Mouse (Mus musculus) layer of hippocampus, postnatal 36 days (tissue): ENCODE results near the gene Drg1. TPM values are rescaled to one million over a fixed set of nuclear protein-coding genes. Genes with fewer than 3 reads are reported as not detected.
A peak's percentile ranks its signal among the peaks of the same experiment; 100 is the strongest.
"Not testable (repeated sequence)": the region's sequence is repeated elsewhere in the genome, so short reads cannot be mapped to it uniquely, and the experiment has no call there.

ENCODE experiments used
- DNase-seq, 2 experiments: peaks; one replicate each; pipeline ENCODE4 v3.0.0; 2022
- total RNA-seq, 2 experiments: library from RNA; stranded (reverse); gene quantifications; 2 replicates each; pipeline ENCODE4 v1.2.3; 2021

The Drg1 gene
- total RNA-seq, 2 experiments from 2014 or later: 96.5 to 101 TPM

GRCm38 (mm10) chr11:3206783-3207182, 59.4 kb downstream of the Drg1 start:
- no peak for DNase-seq

DNA sequence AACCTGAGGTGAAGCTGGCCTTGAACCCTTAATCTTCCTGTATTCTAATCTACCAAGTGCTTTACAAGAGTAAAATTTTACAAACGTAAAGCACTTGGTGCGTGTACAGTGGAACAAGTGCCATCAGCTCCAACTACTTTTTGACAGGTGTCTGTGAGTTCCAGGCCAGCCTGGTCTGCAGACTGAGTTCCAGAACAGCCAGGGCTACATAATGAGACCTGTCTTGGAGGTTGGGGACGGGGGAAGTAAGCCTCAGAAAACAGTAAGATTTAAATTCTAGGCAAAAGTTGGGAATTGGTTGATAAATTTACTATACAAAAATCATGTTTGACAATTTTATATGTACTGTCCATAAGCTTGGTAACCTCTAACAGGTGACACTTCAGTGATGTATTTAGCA, 61.0 kb downstream of the Drg1 start:
- no peak for DNase-seq

DNA sequence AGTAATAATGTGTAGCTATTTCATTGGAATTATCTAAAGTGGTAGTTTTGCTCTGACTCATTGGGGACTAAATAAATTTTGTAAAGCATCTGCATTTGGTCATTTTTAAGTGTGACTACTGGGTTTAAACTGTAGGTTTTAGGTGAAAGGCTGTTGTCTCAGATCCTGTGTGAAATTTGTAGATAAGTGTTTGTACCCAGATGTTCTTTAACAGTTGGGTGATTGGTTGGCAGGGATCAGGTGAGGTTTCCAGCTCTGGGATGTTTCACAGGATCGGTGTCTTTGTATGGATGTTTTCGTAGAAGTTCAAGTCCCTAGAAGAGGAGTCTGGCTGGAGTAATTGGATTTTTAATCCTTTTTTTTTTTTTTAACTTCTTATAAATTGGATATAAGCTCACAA, 62.4 kb downstream of the Drg1 start:
- no peak for DNase-seq

DNA sequence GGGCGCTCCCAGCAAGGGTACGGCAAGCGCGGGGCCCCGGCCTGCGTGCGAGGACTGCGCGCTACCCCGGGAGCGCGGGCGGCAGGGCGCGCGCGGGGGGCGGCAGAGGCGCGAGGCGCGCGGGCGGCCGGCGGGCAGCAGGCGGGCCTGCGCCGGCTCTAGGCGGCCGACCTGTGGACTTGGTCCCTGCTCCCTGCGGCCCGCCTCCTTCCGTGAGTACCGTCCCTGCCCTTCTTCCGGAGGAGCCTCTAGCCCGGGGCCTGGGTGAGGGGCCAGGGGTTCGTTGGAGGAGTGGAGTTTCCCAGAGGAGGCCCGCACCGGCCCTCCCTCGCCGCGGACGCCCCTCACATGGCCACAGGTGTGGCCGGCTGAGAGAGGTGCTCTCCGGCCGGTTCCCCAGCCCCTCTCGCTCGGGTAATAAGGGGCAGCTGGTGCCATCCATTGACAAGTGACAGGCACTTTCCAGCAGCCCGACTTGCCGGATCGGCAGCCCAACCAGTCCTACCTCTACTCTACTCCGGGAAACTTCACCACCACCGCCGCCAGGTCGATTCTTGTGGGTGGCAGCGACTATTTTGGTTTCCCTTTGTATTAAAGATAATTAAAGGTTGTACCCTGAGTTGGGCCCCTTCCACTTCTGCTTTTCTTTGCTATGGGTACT, 63.3 kb downstream of the Drg1 start:
- DNase-seq: peak; percentile 53 to 60

GRCm38 (mm10) chr11:3202231-3202701, 63.9 kb downstream of the Drg1 start, which contains the start of gene Eif4enif1:
Gene Eif4enif1 (plus strand): TSS chr11:3202392.
- DNase-seq: peak; percentile 91 to 93

GRCm38 (mm10) chr11:3201326-3202230, 64.6 kb downstream of the Drg1 start:
- DNase-seq: no peak

- not testable (repeated sequence) for DNase-seq
Measured at GRCm38 (mm10) chr11:3200636-3201035, 65.6 kb downstream of the Drg1 start.

DNA sequence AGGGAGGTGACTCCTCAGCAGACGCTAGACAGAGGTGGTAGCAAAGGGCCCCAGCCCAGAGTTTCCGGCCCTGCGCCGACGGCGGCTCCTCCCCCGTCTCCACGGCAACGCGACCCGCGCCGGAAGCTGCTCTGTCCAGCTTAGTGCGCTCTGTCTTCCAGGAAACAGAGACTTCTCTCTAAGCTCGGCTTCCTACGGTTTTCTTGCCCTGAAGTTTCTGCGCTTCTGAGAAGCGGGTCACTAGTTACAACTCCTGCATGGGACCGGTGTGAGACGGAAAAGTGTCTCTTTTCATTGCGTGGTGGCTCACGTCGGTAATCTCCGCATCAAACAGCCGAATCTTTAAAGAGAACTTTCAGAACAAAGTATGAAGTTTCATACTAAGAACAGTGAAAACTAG, 72.9 kb downstream of the Drg1 start, which contains the start of gene Sfi1:
Gene Sfi1, minus strand, starts transcription at position 101 of the 400 bp plus-strand sequence.
- no peak for DNase-seq

DNA sequence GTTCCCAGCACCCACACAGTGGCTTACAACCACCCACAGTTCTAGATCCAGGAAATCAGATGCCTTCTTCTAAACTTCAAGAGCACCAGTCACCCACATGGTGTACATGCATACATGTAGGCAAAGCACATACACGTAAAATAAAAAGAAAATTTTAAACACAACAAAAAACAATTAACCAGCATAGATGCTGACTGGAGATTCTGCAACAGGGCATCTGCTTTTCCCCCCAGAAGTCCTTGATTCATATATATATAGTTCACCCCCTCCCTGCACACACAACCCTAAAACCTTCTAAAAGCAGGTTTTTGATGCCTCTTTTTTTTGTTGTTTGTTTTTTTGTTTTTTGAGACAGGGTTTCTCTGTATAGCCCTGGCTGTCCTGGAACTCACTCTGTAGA, 83.5 kb downstream of the Drg1 start:
- not testable (repeated sequence) for DNase-seq

GRCm38 (mm10) chr11:3181971-3182370, 84.2 kb downstream of the Drg1 start:
- DNase-seq: not testable (repeated sequence)

DNA sequence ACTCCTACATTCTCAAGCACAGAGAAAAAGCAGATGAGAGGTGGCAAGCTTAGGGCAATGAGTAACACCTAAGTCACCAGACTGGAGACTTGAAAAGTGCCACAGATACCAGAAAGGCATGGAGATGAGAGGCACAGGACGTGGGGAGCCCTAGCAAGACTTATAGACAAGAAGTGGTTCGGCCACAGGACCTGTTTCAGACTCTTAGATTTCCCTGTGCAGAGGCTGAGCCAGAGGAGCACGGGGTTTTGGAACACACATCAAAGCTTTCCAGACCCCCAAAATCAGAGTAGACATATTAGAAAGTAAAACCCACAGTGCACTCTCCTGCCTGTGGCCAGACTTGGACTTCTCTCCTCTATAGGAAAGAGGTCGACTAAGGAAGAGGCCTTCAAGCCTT, 85.0 kb downstream of the Drg1 start:
- DNase-seq: peak; percentile 63 to 66

DNA sequence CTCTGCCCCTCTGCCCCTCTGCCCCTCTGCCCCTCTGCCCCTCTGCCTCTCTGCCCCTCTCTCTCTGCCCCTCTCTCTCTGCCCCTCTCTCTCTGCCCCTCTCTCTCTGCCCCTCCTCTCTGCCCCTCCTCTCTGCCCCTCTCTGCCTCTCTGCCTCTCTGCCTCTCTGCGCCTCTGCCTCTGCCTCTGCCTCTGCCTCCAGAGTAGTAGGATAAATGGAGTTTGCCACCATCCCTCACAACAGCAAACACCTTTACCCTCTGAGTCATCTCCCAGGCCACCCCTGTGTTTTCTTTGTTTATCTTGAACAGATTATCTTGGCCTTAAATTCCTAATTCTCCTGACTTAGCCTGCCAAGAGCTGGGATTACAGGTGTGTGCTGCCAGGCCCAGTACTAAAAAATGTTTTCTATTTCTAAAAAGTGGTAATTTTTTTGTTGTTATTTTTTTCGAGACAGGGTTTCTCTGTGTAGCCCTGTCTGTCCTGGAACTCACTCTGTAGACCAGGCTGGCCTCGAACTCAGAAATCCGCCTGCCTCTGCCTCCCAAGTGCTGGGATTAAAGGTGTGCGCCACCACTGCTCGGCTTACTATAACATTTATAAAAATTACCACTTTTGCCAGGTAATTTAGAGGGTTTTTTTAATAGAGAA, 85.6 kb downstream of the Drg1 start:
- not testable (repeated sequence) for DNase-seq

DNA sequence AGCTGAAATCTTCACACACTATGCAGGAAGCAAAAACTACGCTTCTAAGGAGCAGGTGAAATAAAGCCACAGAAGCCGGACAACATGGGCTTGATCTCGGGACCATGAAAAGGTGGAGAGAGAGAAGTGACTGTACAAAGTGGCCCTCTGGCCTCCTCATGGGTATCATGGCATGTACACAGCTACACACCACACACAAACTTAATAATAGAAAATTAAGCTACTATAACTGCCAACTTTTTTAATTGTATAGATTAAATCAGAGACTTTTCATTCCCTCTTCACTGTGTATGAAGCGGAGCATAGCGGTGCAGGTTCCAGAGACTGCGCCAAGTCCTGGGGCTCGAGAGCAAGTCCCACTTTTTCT, 86.5 kb downstream of the Drg1 start:
- not testable (repeated sequence) for DNase-seq

DNA sequence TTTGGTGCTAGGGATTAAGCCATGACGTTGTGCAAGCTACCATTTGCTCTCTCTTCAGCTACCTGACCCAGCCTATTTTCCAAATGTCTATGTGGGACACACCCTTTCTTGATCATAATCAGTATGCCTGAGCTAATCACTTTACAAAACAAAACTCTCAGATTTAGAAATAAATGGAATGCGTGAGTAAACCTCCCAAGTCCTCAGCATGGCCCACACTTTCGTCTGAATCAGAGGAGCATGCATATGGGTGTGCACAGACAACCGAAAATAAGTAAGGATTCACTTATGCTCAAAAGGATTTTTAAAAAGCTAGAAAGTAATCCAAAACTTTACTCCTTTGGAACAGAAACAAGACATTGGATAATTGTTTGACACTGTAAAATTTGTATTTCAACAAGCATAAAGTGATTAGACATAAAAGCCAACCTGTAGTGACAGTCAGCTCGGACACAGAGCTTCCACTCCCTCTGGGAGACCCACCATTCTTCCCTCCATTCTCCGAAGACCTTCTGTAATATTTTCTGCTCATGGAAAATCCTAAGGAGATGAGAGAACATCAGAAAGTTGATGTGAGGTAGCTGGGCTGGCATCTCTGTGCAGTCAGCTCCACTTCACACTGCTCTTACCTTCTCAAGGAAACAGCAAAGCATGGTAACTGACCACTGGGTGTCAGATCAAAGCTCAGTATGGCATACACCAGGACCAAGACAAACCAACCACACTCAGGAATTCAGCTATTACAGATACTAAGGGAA, 87.1 kb downstream of the Drg1 start:
- not testable (repeated sequence) for DNase-seq

- DNase-seq: peak; percentile 63 to 66
Measured at GRCm38 (mm10) chr11:3173425-3174318, 92.5 kb downstream of the Drg1 start.

DNA sequence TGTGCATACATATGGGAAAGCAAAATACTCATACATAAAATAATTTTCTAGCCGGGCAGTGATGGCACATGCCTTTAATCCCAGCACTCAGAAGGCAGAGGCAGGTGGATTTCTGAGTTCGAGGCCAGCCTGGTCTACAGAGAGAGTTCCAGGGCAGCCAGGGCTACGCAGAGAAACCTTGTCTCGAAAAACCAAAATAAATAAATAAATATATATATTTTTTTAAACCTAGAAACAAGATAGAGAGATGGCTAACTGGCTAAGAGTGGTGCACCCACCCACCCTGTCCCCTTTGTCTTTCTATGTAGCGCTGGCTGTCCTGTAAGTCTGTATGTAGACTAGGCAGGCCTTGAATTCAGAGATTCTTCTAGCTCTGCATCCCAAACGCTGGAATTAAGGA, 93.7 kb downstream of the Drg1 start:
- not testable (repeated sequence) for DNase-seq

- DNase-seq: peak; percentile 35 to 56
Measured at GRCm38 (mm10) chr11:3171931-3172330, 94.3 kb downstream of the Drg1 start.

DNA sequence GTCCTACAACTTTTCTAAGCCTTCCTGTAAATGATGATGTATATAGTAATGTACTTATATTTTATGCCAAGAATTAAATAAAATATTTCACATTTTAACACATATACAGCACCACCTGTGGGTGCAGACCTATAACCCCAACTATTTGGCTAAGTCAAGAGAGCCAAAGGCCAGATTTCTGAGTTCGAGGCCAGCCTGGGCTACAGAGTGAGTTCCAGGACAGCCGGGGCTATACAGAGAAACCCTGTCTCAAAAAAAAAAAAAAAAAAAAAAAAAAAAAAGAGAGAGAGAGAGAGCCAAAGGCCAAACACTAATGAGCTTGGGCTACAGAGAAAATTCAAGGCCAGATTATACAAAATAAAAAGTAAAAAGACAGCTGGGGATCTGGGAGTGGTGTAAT, 97.2 kb downstream of the Drg1 start:
- DNase-seq: not testable (repeated sequence)

DNA sequence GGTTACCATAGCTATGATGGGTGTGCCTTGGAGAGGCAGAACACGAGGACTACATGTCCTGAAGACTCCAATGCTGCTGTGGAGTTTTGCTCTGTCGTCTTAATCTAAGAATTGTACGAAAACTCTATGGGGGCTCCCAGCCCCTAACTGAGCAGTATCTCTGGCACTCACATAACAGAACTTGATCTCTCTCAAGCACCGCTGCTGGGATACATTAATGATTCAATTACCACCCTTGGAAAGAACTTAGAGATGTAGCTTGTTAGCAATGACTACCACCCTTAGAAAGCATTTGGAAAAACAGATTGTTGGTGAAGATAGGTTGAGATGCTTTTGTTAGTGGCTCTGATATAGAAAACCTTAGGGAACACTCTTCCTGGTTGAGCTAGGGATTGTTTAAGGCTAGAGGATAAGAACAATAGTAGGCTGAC, 98.6 kb downstream of the Drg1 start:
- peak in 1 of 2 experiments; percentile 48 for DNase-seq

DNA sequence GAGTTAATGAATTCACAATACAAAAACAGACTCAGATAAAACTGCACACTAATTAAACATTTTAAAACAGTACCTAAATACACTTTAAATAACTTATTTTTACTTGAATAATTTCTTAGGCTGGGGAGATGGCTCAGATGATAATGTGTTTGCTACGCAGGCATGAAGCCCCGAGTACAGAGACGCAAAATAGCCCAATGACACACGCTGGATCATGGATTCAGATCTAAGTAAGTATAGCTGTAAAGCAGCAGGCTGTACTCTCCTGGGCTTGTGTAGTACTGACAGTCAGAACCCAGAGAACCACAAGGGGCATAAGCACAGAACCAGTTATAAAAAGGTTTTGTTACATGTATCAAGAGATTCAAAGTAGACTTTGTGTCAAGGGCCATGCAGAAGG, 99.1 kb downstream of the Drg1 start:
- DNase-seq: not testable (repeated sequence)

DNA sequence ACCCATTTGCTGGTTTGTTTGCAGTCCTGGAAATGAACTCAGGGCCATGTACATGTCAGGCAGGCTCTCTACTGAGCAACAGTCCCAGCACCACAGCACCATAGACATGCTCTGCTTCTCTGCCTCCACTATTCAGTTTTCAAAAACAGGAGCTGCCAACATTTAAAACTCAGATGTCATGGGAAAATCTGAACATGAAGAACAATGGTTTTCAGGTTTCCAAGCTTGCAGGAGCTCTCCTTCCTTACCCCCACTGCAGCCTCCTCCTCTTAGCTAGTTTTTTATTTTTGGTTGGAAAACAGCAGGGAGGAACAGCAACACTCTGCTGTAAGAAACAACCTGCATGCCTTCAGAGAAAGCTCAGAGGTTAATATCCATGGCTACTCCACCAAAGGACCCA, 99.9 kb downstream of the Drg1 start:
- DNase-seq: not testable (repeated sequence)
